Mouse (Mus musculus) lung, postnatal 0 days (tissue): ENCODE results near the gene Col4a1. TPM values are rescaled to one million over a fixed set of nuclear protein-coding genes. Genes with fewer than 3 reads are reported as not detected.

ENCODE experiments used
- ATAC-seq: fragments of 200-750 bp; cut with Nextera tagmentation; 2 replicates; pipeline ENCODE4 v1.8.0; 2017; ENCODE audit warnings: moderate library complexity
- DNase-seq: peaks from one replicate; pipeline ENCODE4 v3.0.0-alpha.2; 2016; ENCODE audit warnings: low spot score
- H3K27ac ChIP-seq: fragments of 300-500 bp; sonication (generic); 2 replicates; pipeline ENCODE4 v1.5.1; 2014; ENCODE audit warnings: antibody characterized with exemption, mild to moderate bottlenecking, low read length, mixed read lengths
- H3K27me3 ChIP-seq: fragments of 300-500 bp; sonication (generic); replicated peaks from 2 replicates; pipeline ENCODE4 v1.6.1; 2014; ENCODE audit warnings: low read length, mixed read lengths; ENCODE audit not compliant: insufficient read depth
- H3K36me3 ChIP-seq: fragments of 300-500 bp; sonication (generic); 2 replicates; pipeline ENCODE4 v1.6.1; 2014; ENCODE audit warnings: low read length, mixed read lengths; ENCODE audit not compliant: insufficient read depth
- H3K4me1 ChIP-seq: fragments of 300-500 bp; sonication (generic); 2 replicates; pipeline ENCODE4 v1.6.1; 2014; ENCODE audit warnings: antibody characterized with exemption, low read depth, low read length, mixed read lengths; ENCODE audit not compliant: insufficient read depth
- H3K4me2 ChIP-seq: fragments of 300-500 bp; sonication (generic); replicated peaks from 2 replicates; pipeline ENCODE4 v1.6.1; 2014; ENCODE audit warnings: low read depth, mild to moderate bottlenecking, low read length, moderate library complexity, mixed read lengths
- H3K4me3 ChIP-seq: fragments of 300-500 bp; sonication (generic); 2 replicates; pipeline ENCODE4 v1.5.1; 2014; ENCODE audit warnings: low read depth, low read length
- H3K9ac ChIP-seq: fragments of 300-500 bp; sonication (generic); replicated peaks from 2 replicates; pipeline ENCODE4 v1.6.1; 2014; ENCODE audit warnings: low read depth, mild to moderate bottlenecking
- H3K9me3 ChIP-seq: fragments of 300-500 bp; sonication (generic); 2 replicates; pipeline ENCODE4 v1.6.1; 2016; ENCODE audit warnings: low read length, mixed read lengths
- CTCF ChIP-seq: IDR thresholded peaks from 2 replicates; pipeline ENCODE4 v1.5.1; 2016; ENCODE audit warnings: antibody characterized with exemption, mild to moderate bottlenecking
- EP300 ChIP-seq: IDR thresholded peaks from 2 replicates; pipeline ENCODE4 v1.6.1; 2016; ENCODE audit warnings: antibody characterized with exemption, mild to moderate bottlenecking, control low read depth
- WGBS: fragments of 180-500 bp; shearing (Covaris S2); extraction: QIAGEN DNeasy Blood & Tissue Kit; methylation state at CpG from one replicate; pipeline ENCODE4 v1.1.7; 2014; 5-methylcytosine and 5-hydroxymethylcytosine counted together
- polyA plus RNA-seq: library from polyadenylated mRNA; unstranded; fragments of >200 nt; fragmentation: Nextera tagmentation; extraction: Ambion mirVana; gene quantifications from 2 replicates; pipeline ENCODE4 v1.2.1, GENCODE M21; 2015

The Col4a1 gene
- polyA plus RNA-seq, 1 experiment from 2014 or later, result 376 TPM

GRCm38 (mm10) chr8:11255680-11256079, 56.9 kb downstream of the Col4a1 start:
- Histone ChIP-seq H3K4me1 (peaks cover 52% of the 10 kb centered on the region), H3K36me3 (no peaks in the 10 kb centered on the region), H3K27ac (no peak overlapping the region), H3K9me3 (no peaks in the 10 kb centered on the region), H3K4me3 (no peak overlapping the region), H3K4me2 (no peak overlapping the region), H3K27me3 (no peaks in the 10 kb centered on the region), H3K9ac (no peak overlapping the region)
- TF ChIP-seq EP300 (peak; percentile 51), CTCF (no peak)
- DNase-seq (no peak), ATAC-seq (no peak)
- WGBS, result 49% methylated on average over 7 of the region's 7 CpGs

GRCm38 (mm10) chr8:11254914-11255530, 57.6 kb downstream of the Col4a1 start:
- TF ChIP-seq CTCF (no peak), EP300 (no peak)
- Histone ChIP-seq H3K9ac (no peak overlapping the region), H3K27ac (no peak overlapping the region), H3K4me1 (peaks cover 50% of the 10 kb centered on the region), H3K4me3 (no peak overlapping the region), H3K9me3 (no peaks in the 10 kb centered on the region), H3K36me3 (no peaks in the 10 kb centered on the region), H3K4me2 (no peak overlapping the region), H3K27me3 (no peaks in the 10 kb centered on the region)
- WGBS, result 67% methylated on average over 10 of the region's 10 CpGs
- DNase-seq (no peak), ATAC-seq (no peak)

- no peaks in the 10 kb centered on the region for H3K27me3 ChIP-seq
- H3K27ac ChIP-seq, result no peak overlapping the region
- WGBS, result 60% methylated on average over 2 of the region's 2 CpGs
- TF ChIP-seq CTCF, result no peak
- no peak for TF ChIP-seq EP300
- DNase-seq (no peak), ATAC-seq (no peak)
- H3K4me3 ChIP-seq, result no peak overlapping the region
- H3K4me1 ChIP-seq, result peaks cover 45% of the 10 kb centered on the region; the same call in 1 of the 2 replicates
- no peak overlapping the region for H3K9ac ChIP-seq
- no peaks in the 10 kb centered on the region for H3K9me3 ChIP-seq
- no peak overlapping the region for H3K4me2 ChIP-seq
- H3K36me3 ChIP-seq, result no peaks in the 10 kb centered on the region
These were observed 58.1 kb downstream of the Col4a1 start for GRCm38 (mm10) chr8:11254510-11254909.

GRCm38 (mm10) chr8:11253556-11253955, 59.1 kb downstream of the Col4a1 start:
- Histone ChIP-seq H3K4me1 (peaks cover 37% of the 10 kb centered on the region; the same call in 1 of the 2 replicates), H3K4me3 (no peak overlapping the region)
- TF ChIP-seq EP300 (no peak), CTCF (peak; percentile 97)

GRCm38 (mm10) chr8:11253041-11253440, 59.6 kb downstream of the Col4a1 start:
- TF ChIP-seq CTCF (no peak), EP300 (no peak)
- DNase-seq, result no peak
- Histone ChIP-seq H3K4me3 (no peak overlapping the region), H3K9me3 (no peaks in the 10 kb centered on the region), H3K27ac (peak overlapping the region; percentile 8; the same call in 1 of the 2 replicates), H3K36me3 (no peaks in the 10 kb centered on the region), H3K27me3 (no peaks in the 10 kb centered on the region), H3K4me2 (no peak overlapping the region), H3K4me1 (peaks cover 36% of the 10 kb centered on the region; the same call in 1 of the 2 replicates), H3K9ac (no peak overlapping the region)
- WGBS, result 62% methylated on average over 10 of the region's 10 CpGs
- no peak for ATAC-seq

More at GRCm38 (mm10) chr8:11253556-11253955, 59.1 kb downstream of the Col4a1 start:
- DNase-seq, result peak; percentile 80
- ATAC-seq, result peak; percentile 20; the same call in 1 of the 2 replicates
- Histone ChIP-seq H3K9ac (no peak overlapping the region), H3K9me3 (no peaks in the 10 kb centered on the region), H3K4me2 (no peak overlapping the region), H3K36me3 (no peaks in the 10 kb centered on the region), H3K27me3 (no peaks in the 10 kb centered on the region), H3K27ac (no peak overlapping the region)
- 63% methylated on average over 1 of the region's 1 CpGs for WGBS

- Histone ChIP-seq H3K9ac (no peak overlapping the region), H3K27me3 (no peaks in the 10 kb centered on the region), H3K4me3 (no peak overlapping the region), H3K27ac (0 out of 2 replicates have a peak overlapping the region, but pooled peaks have one; percentile 8), H3K4me2 (no peak overlapping the region), H3K4me1 (peaks cover 29% of the 10 kb centered on the region; the same call in 1 of the 2 replicates), H3K36me3 (no peaks in the 10 kb centered on the region), H3K9me3 (no peaks in the 10 kb centered on the region)
- WGBS, result 33% methylated on average over 7 of the region's 7 CpGs
- no peak for TF ChIP-seq EP300
- TF ChIP-seq CTCF, result no peak
- DNase-seq (no peak), ATAC-seq (no peak)
These were observed 60.3 kb downstream of the Col4a1 start for GRCm38 (mm10) chr8:11252235-11252774.
